Mouse (Mus musculus) gastrocnemius, adult 8-10 months (tissue): Measurements from ENCODE around the gene Tasp1. TPM values are rescaled to one million over a fixed set of nuclear protein-coding genes. Genes with fewer than 3 reads are reported as not detected.

Source experiments
- DNase-seq, 2 experiments: peaks; one replicate each; pipeline ENCODE4 v3.0.0; 2022; ENCODE audit warnings: low spot score in 2 of 2
- total RNA-seq, 4 experiments: library from RNA; stranded (reverse); gene quantifications; 2 replicates each; pipeline ENCODE4 v1.2.4; 2022

Gene Tasp1
- total RNA-seq, 4 experiments from 2014 or later = 5.1 to 6.2 (median 5.4) TPM

GRCm38 (mm10) chr2:139784465-139784864, 282.1 kb downstream of the Tasp1 start:
- DNase-seq = no peak

Other genes starting within 250 kb of the Tasp1 start
- not detected for gene Gm17374, start 85.2 kb upstream of the Tasp1 start, total RNA-seq
- gene Esf1, start 103.8 kb upstream of the Tasp1 start, total RNA-seq = 10 to 100 TPM; 10.1 to 12.1 (median 11.2) TPM
- gene Ndufaf5, start 103.8 kb upstream of the Tasp1 start, total RNA-seq = 10 to 100 TPM; 36.5 to 45.3 (median 40.5) TPM